Mouse (Mus musculus) erythroblast, embryonic 14.5 days (primary cell): Measurements from ENCODE around the gene Cd276. TPM values are rescaled to one million over a fixed set of nuclear protein-coding genes. Genes with fewer than 3 reads are reported as not detected.
"Not testable (repeated sequence)": the region's sequence is repeated elsewhere in the genome, so short reads cannot be mapped to it uniquely, and the experiment has no call there.

Source experiments
- H3K27me3 ChIP-seq: 2 replicates; pipeline ENCODE4 v1.6.1; 2012; ENCODE audit warnings: inconsistent platforms; ENCODE audit not compliant: control insufficient read depth
- H3K36me3 ChIP-seq: 2 replicates; pipeline ENCODE4 v1.6.1; 2012; ENCODE audit warnings: mild to moderate bottlenecking, inconsistent platforms; ENCODE audit not compliant: control insufficient read depth
- H3K4me1 ChIP-seq: 2 replicates; pipeline ENCODE4 v1.6.1; 2012; ENCODE audit warnings: inconsistent platforms; ENCODE audit not compliant: control insufficient read depth
- H3K4me3 ChIP-seq: replicated peaks from 2 replicates; pipeline ENCODE3; 2012; ENCODE audit warnings: moderate library complexity, mild to moderate bottlenecking, inconsistent platforms
- H3K9me3 ChIP-seq: 2 replicates; pipeline ENCODE4 v1.6.1; 2012; ENCODE audit warnings: low read length, inconsistent platforms, mixed read lengths; ENCODE audit not compliant: control insufficient read depth
- GATA1 ChIP-seq: IDR thresholded peaks from 2 replicates; pipeline ENCODE4 v1.6.1; 2012; ENCODE audit warnings: low read length, inconsistent platforms, mixed read lengths
- TAL1 ChIP-seq: IDR thresholded peaks from 3 replicates; pipeline ENCODE4 v1.6.1; 2012; ENCODE audit warnings: low read length, inconsistent platforms, mixed read lengths
- polyA plus RNA-seq: library from polyadenylated mRNA; stranded (reverse); fragments of >175 nt; gene quantifications from 2 replicates; pipeline ENCODE4 v1.2.3, GENCODE M21; 2012

Gene Cd276
- polyA plus RNA-seq = 0.01 TPM in 1 of 2 replicates, not detected in the other

GRCm38 (mm10) chr9:58554908-58555684 lies at the start of gene Cd276:
Cd276 (minus strand) TSS chr9:58555437.
- no peaks in the 10 kb centered on the region for H3K36me3 ChIP-seq
- H3K27me3 ChIP-seq = peaks cover 70% of the 10 kb centered on the region
- peaks cover 21% of the 10 kb centered on the region for H3K4me1 ChIP-seq
- no peaks in the 10 kb centered on the region; the same call in 1 of the 2 replicates for H3K9me3 ChIP-seq
- TF ChIP-seq TAL1 (no peak), GATA1 (no peak)
- H3K4me3 ChIP-seq = peak within 1 kb of the TSS; percentile 57

- H3K27me3 ChIP-seq = no peaks in the 10 kb centered on the region
- H3K36me3 ChIP-seq = peaks cover 54% of the 10 kb centered on the region
- TF ChIP-seq TAL1 = no peak
- TF ChIP-seq GATA1 = no peak
- H3K4me3 ChIP-seq = no peak overlapping the region
- no peaks in the 10 kb centered on the region for H3K9me3 ChIP-seq
- H3K4me1 ChIP-seq = peaks cover 10% of the 10 kb centered on the region
These were observed 40.1 kb upstream of the Cd276 start for GRCm38 (mm10) chr9:58595313-58595712.

GRCm38 (mm10) chr9:58588657-58589056 lies 33.4 kb upstream of the Cd276 start:
- Histone ChIP-seq H3K27me3 (no peaks in the 10 kb centered on the region), H3K4me1 (peaks cover 38% of the 10 kb centered on the region), H3K9me3 (no peaks in the 10 kb centered on the region), H3K36me3 (peaks cover 40% of the 10 kb centered on the region), H3K4me3 (no peak overlapping the region)
- TF ChIP-seq TAL1 = no peak
- no peak for TF ChIP-seq GATA1

DNA sequence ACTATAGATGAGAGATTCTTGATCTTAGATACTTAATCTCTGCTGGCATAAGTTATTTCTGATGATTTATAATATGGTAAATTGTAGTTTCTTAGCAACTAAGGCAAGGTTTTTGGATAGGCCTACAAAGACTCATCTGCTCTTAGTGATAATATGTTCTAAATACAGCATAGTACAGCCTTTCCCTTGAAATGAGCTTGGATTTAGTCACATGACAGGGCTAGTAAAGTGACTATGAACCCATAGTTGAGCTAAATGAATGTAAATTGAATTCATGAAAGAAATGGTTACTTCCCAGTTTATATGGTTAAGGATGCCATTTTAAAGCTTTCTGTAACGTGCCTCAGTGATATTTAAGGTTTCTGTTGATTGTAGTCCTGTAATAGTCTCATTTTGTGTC lies 29.1 kb upstream of the Cd276 start:
- Histone ChIP-seq H3K4me1 (peaks cover 52% of the 10 kb centered on the region), H3K4me3 (peak overlapping the region; percentile 89), H3K36me3 (peaks cover 14% of the 10 kb centered on the region), H3K27me3 (no peaks in the 10 kb centered on the region), H3K9me3 (no peaks in the 10 kb centered on the region)
- TF ChIP-seq TAL1 = no peak

GRCm38 (mm10) chr9:58583267-58583641 lies 28.0 kb upstream of the Cd276 start:
- Histone ChIP-seq H3K4me1 (peaks cover 49% of the 10 kb centered on the region), H3K27me3 (no peaks in the 10 kb centered on the region), H3K9me3 (no peaks in the 10 kb centered on the region), H3K4me3 (peak overlapping the region; percentile 89), H3K36me3 (peaks cover 13% of the 10 kb centered on the region)
- peak; percentile 34; the same call in 1 of the 2 replicates for TF ChIP-seq GATA1
- no peak for TF ChIP-seq TAL1

GRCm38 (mm10) chr9:58582581-58583266 lies 27.5 kb upstream of the Cd276 start:
- H3K4me1 ChIP-seq = peaks cover 47% of the 10 kb centered on the region
- no peaks in the 10 kb centered on the region for H3K27me3 ChIP-seq
- H3K36me3 ChIP-seq = peaks cover 9% of the 10 kb centered on the region
- peak overlapping the region; percentile 89 for H3K4me3 ChIP-seq
- TF ChIP-seq GATA1 = no peak
- no peaks in the 10 kb centered on the region for H3K9me3 ChIP-seq

DNA sequence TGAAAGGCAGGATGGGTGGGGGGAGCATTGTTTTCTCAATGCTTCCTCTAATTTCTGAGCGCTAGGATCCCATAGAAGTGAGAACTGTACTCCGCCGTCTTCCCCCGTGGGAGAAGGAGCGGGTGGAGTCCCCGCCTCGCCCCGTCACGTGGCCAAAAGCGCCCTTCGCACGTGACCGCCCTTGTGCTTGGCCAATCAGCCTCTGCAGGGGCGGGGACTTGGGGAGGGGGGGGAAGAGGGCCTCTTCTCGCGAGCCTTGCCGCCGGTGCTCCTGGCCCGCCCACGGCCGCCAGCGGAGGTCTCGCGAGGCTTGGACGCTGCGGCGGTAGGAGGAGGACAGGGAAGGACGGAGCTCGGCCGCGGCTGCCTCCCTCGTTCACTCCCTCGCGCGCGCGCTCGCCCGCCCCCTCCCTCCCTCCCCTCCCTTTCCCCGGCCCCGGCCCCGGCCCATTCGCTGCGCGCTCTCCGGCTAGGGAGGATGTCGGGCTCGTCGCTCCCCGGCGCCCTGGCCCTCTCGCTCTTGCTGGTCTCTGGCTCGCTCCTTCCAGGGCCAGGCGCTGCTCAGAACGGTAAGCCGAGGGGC lies 26.8 kb upstream of the Cd276 start, which contains the start of gene Nptn:
Nptn (plus strand) TSS at position 283 of the 583 bp plus-strand sequence.
- Histone ChIP-seq H3K36me3 (peaks cover 7% of the 10 kb centered on the region), H3K4me3 (peak within 1 kb of the TSS; percentile 89), H3K4me1 (peaks cover 45% of the 10 kb centered on the region), H3K27me3 (no peaks in the 10 kb centered on the region), H3K9me3 (no peaks in the 10 kb centered on the region)
- TF ChIP-seq GATA1 (no peak), TAL1 (no peak)

GRCm38 (mm10) chr9:58581283-58581930 lies 26.2 kb upstream of the Cd276 start:
- Histone ChIP-seq H3K4me3 (peak overlapping the region; percentile 89), H3K9me3 (no peaks in the 10 kb centered on the region), H3K36me3 (peaks cover 4% of the 10 kb centered on the region), H3K27me3 (no peaks in the 10 kb centered on the region), H3K4me1 (peaks cover 40% of the 10 kb centered on the region)
- TF ChIP-seq GATA1 (no peak), TAL1 (no peak)

DNA sequence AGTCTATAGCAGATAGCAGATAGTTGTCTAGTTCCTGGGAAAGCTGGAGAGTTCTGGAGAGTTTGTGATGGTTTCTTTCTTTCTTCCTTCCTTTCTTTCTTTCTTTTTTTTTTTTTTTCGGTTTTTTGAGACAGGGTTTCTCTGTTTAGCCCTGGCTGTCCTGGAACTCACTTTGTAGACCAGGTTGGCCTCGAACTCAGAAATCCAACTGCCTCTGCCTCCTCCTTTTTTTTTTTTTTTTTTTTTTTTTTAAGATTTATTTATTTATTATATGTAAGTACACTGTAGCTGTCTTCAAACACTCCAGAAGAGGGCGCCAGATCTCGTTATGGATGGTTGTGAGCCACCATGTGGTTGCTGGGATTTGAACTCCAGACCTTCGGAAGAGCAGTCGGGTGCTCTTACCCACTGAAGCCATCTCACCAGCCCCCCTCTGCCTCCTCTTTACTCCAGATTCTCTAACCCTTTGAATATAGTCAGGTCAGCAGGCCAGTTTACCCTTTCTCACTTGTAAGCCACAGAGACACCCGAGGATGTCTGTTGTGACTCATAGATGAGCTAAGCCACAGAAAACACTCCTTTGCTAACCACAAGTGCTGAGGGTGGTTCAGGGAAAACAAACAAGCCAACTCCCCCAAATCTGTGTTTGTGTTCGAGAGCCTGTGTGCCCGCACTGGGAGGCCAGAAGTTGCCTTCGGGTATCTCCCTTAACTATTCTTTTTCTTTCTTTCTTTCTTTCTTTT lies 25.4 kb upstream of the Cd276 start:
- H3K36me3 ChIP-seq, H3K4me3 ChIP-seq, H3K27me3 ChIP-seq, H3K9me3 ChIP-seq: not testable (repeated sequence)
- H3K4me1 ChIP-seq = peaks cover 39% of the 10 kb centered on the region
